Mouse (Mus musculus): Measurements from ENCODE around the gene Pdp2. TPM values are rescaled to one million over a fixed set of nuclear protein-coding genes. Genes with fewer than 3 reads are reported as not detected.
A peak's percentile ranks its signal among the peaks of the same experiment; 100 is the strongest.

The Pdp2 gene
- polyA plus RNA-seq (2015; fragmentation: Nextera tagmentation; extraction: Ambion mirVana) = 17.8 and 18.7 TPM in 2 replicates

- Histone ChIP-seq H3K36me3 (peaks cover 16% of the 10 kb centered on the region; the same call in 1 of the 2 replicates), H3K4me2 (replicated peaks) (peak within 1 kb of the TSS; percentile 69), H3K4me3 (peak within 1 kb of the TSS; percentile 57), H3K9ac (replicated peaks) (peak within 1 kb of the TSS; percentile 58), H3K27me3 (no peaks in the 10 kb centered on the region), H3K9me3 (no peaks in the 10 kb centered on the region), H3K4me1 (peaks cover 8% of the 10 kb centered on the region), H3K27ac (replicated peaks) (peak within 1 kb of the TSS; percentile 80)
- ATAC-seq (replicated peaks) = peak; percentile 98
- under 1% methylated on average over 44 of the region's 44 CpGs for WGBS
These were observed at the start of gene Pdp2 for GRCm38 (mm10) chr8:104591133-104591834. Gene Pdp2 (plus strand): TSS chr8:104591451.

GRCm38 (mm10) chr8:104541515-104541880 is 49.8 kb upstream of the Pdp2 start:
- H3K27me3 ChIP-seq = peaks cover 39% of the 10 kb centered on the region
- WGBS = 10% methylated on average over 8 of the region's 8 CpGs
- peak overlapping the region; percentile 92 for H3K4me2 ChIP-seq (replicated peaks)
- no peak for ATAC-seq (replicated peaks)
- no peaks in the 10 kb centered on the region for H3K36me3 ChIP-seq
- peaks cover 19% of the 10 kb centered on the region for H3K4me1 ChIP-seq
- peak overlapping the region; percentile 51 for H3K4me3 ChIP-seq
- peak overlapping the region; percentile 39; the same call in 1 of the 2 replicates for H3K9ac ChIP-seq (replicated peaks)
- H3K27ac ChIP-seq (replicated peaks) = no peak overlapping the region
- no peaks in the 10 kb centered on the region for H3K9me3 ChIP-seq

- WGBS = 7% methylated on average over 11 of the region's 11 CpGs
- no peak overlapping the region for H3K27ac ChIP-seq (replicated peaks)
These were observed 49.1 kb upstream of the Pdp2 start for GRCm38 (mm10) chr8:104542160-104542559.

GRCm38 (mm10) chr8:104543440-104544045 is 47.7 kb upstream of the Pdp2 start:
- no peak for ATAC-seq (replicated peaks)
- Histone ChIP-seq H3K4me1 (peaks cover 19% of the 10 kb centered on the region), H3K36me3 (no peaks in the 10 kb centered on the region), H3K27me3 (peaks cover 39% of the 10 kb centered on the region), H3K27ac (replicated peaks) (no peak overlapping the region), H3K9ac (replicated peaks) (no peak overlapping the region), H3K4me3 (no peak overlapping the region), H3K9me3 (no peaks in the 10 kb centered on the region), H3K4me2 (replicated peaks) (no peak overlapping the region)
- 88% methylated on average over 8 of the region's 8 CpGs for WGBS

More at GRCm38 (mm10) chr8:104542160-104542559, 49.1 kb upstream of the Pdp2 start:
- Histone ChIP-seq H3K9me3 (no peaks in the 10 kb centered on the region), H3K27me3 (peaks cover 39% of the 10 kb centered on the region), H3K36me3 (no peaks in the 10 kb centered on the region), H3K4me3 (no peak overlapping the region), H3K9ac (replicated peaks) (no peak overlapping the region), H3K4me2 (replicated peaks) (0 out of 2 replicates have a peak overlapping the region, but pooled peaks have one; percentile 92), H3K4me1 (peaks cover 19% of the 10 kb centered on the region)
- ATAC-seq (replicated peaks) = no peak

GRCm38 (mm10) chr8:104555191-104555590 is 36.1 kb upstream of the Pdp2 start:
- no peak for ATAC-seq (replicated peaks)
- H3K27me3 ChIP-seq = no peaks in the 10 kb centered on the region
- H3K4me3 ChIP-seq = no peak overlapping the region
- no peak overlapping the region for H3K27ac ChIP-seq (replicated peaks)
- H3K4me1 ChIP-seq = no peaks in the 10 kb centered on the region
- WGBS = 90% methylated on average over 4 of the region's 4 CpGs
- no peak overlapping the region for H3K9ac ChIP-seq (replicated peaks)
- no peak overlapping the region for H3K4me2 ChIP-seq (replicated peaks)
- H3K36me3 ChIP-seq = no peaks in the 10 kb centered on the region
- no peaks in the 10 kb centered on the region for H3K9me3 ChIP-seq

- Histone ChIP-seq H3K9ac (replicated peaks) (no peak overlapping the region), H3K4me2 (replicated peaks) (no peak overlapping the region), H3K4me1 (no peaks in the 10 kb centered on the region), H3K4me3 (no peak overlapping the region), H3K36me3 (no peaks in the 10 kb centered on the region), H3K27me3 (no peaks in the 10 kb centered on the region), H3K9me3 (no peaks in the 10 kb centered on the region), H3K27ac (replicated peaks) (no peak overlapping the region)
- 87% methylated on average over 7 of the region's 7 CpGs for WGBS
- no peak for ATAC-seq (replicated peaks)
These were observed 34.0 kb upstream of the Pdp2 start for GRCm38 (mm10) chr8:104557226-104557625.

GRCm38 (mm10) chr8:104560731-104561130 is 30.5 kb upstream of the Pdp2 start:
- H3K9ac ChIP-seq (replicated peaks) = no peak overlapping the region
- no peaks in the 10 kb centered on the region for H3K9me3 ChIP-seq
- no peaks in the 10 kb centered on the region for H3K36me3 ChIP-seq
- H3K27ac ChIP-seq (replicated peaks) = no peak overlapping the region
- H3K27me3 ChIP-seq = no peaks in the 10 kb centered on the region
- H3K4me1 ChIP-seq = no peaks in the 10 kb centered on the region
- ATAC-seq (replicated peaks) = no peak
- H3K4me3 ChIP-seq = no peak overlapping the region
- H3K4me2 ChIP-seq (replicated peaks) = no peak overlapping the region

GRCm38 (mm10) chr8:104564633-104565456 is 26.4 kb upstream of the Pdp2 start:
- no peak overlapping the region for H3K9ac ChIP-seq (replicated peaks)
- ATAC-seq (replicated peaks) = peak; percentile 81

GRCm38 (mm10) chr8:104565457-104565798 is 25.8 kb upstream of the Pdp2 start:
- no peaks in the 10 kb centered on the region for H3K27me3 ChIP-seq
- 97% methylated on average over 5 of the region's 5 CpGs for WGBS
- H3K9me3 ChIP-seq = no peaks in the 10 kb centered on the region
- H3K36me3 ChIP-seq = no peaks in the 10 kb centered on the region
- no peak overlapping the region for H3K27ac ChIP-seq (replicated peaks)
- no peaks in the 10 kb centered on the region for H3K4me1 ChIP-seq
- ATAC-seq (replicated peaks) = peak; percentile 53
- H3K4me2 ChIP-seq (replicated peaks) = no peak overlapping the region
- no peak overlapping the region for H3K4me3 ChIP-seq
- H3K9ac ChIP-seq (replicated peaks) = no peak overlapping the region

More at GRCm38 (mm10) chr8:104564633-104565456, 26.4 kb upstream of the Pdp2 start:
- no peak overlapping the region for H3K4me2 ChIP-seq (replicated peaks)
- no peak overlapping the region for H3K27ac ChIP-seq (replicated peaks)
- no peaks in the 10 kb centered on the region for H3K4me1 ChIP-seq
- H3K27me3 ChIP-seq = no peaks in the 10 kb centered on the region
- H3K36me3 ChIP-seq = no peaks in the 10 kb centered on the region
- H3K4me3 ChIP-seq = no peak overlapping the region
- 18% methylated on average over 22 of the region's 22 CpGs for WGBS
- H3K9me3 ChIP-seq = no peaks in the 10 kb centered on the region

- H3K4me2 ChIP-seq (replicated peaks) = no peak overlapping the region
- H3K4me3 ChIP-seq = no peak overlapping the region
- no peak overlapping the region for H3K9ac ChIP-seq (replicated peaks)
- ATAC-seq (replicated peaks) = no peak
- H3K27me3 ChIP-seq = no peaks in the 10 kb centered on the region
- no peak overlapping the region for H3K27ac ChIP-seq (replicated peaks)
- peaks cover 4% of the 10 kb centered on the region for H3K4me1 ChIP-seq
- H3K9me3 ChIP-seq = no peaks in the 10 kb centered on the region
- no peaks in the 10 kb centered on the region for H3K36me3 ChIP-seq
- WGBS = 59% methylated on average over 1 of the region's 1 CpGs
These were observed 21.7 kb upstream of the Pdp2 start for GRCm38 (mm10) chr8:104569559-104569958.

GRCm38 (mm10) chr8:104570436-104571343 is 20.6 kb upstream of the Pdp2 start:
- H3K9me3 ChIP-seq = no peaks in the 10 kb centered on the region
- H3K9ac ChIP-seq (replicated peaks) = peak overlapping the region; percentile 51
- H3K27me3 ChIP-seq = no peaks in the 10 kb centered on the region
- H3K36me3 ChIP-seq = no peaks in the 10 kb centered on the region
- H3K4me3 ChIP-seq = peak overlapping the region; percentile 40
- H3K27ac ChIP-seq (replicated peaks) = no peak overlapping the region
- 7% methylated on average over 26 of the region's 26 CpGs for whole genome bisulfite sequencing
- peaks cover 4% of the 10 kb centered on the region for H3K4me1 ChIP-seq
- ATAC-seq (replicated peaks) = peak; percentile 92
- H3K4me2 ChIP-seq (replicated peaks) = peak overlapping the region; percentile 75
